Mouse (Mus musculus) liver, embryonic 14.5 days (tissue): Measurements from ENCODE around the gene Hnrnpa1. TPM values are rescaled to one million over a fixed set of nuclear protein-coding genes. Genes with fewer than 3 reads are reported as not detected.

Experiments
- ATAC-seq: fragments of 200-750 bp; cut with Nextera tagmentation; 2 replicates; pipeline ENCODE4 v1.8.0; 2017; ENCODE audit warnings: moderate number of reproducible peaks, mild to moderate bottlenecking, moderate library complexity; ENCODE audit not compliant: insufficient read depth
- DNase-seq, 3 experiments: peaks; one replicate each; pipeline ENCODE4 v3.0.0-alpha.2; 2012 to 2013; ENCODE audit warnings: low read depth in 3 of 3, low spot score in 3 of 3
- H3K27ac ChIP-seq: fragments of 300-500 bp; sonication (generic); 2 replicates; pipeline ENCODE4 v1.5.1; 2014; ENCODE audit warnings: moderate library complexity, mild to moderate bottlenecking, control low read depth, inconsistent platforms
- H3K27me3 ChIP-seq: fragments of 300-500 bp; sonication (generic); 2 replicates; pipeline ENCODE4 v1.6.1; 2014; ENCODE audit warnings: mild to moderate bottlenecking, low read length, moderate library complexity; ENCODE audit not compliant: control insufficient read depth, insufficient read depth
- H3K36me3 ChIP-seq: fragments of 300-500 bp; sonication (generic); replicated peaks from 2 replicates; pipeline ENCODE4 v1.6.1; 2014; ENCODE audit warnings: low read depth; ENCODE audit not compliant: control insufficient read depth, insufficient read depth
- H3K4me1 ChIP-seq, 2 experiments: fragments of 200-500 bp in 1 of 2; fragments of 300-500 bp in 1 of 2; sonication (generic) in 1 of 2; replicated peaks; 2 replicates each; pipeline ENCODE4 v1.6.1; 2012 to 2014; ENCODE audit warnings: antibody characterized with exemption in 1 of 2, inconsistent platforms in 1 of 2, low read length in 1 of 2; ENCODE audit not compliant: control insufficient read depth in 2 of 2, insufficient read depth in 2 of 2
- H3K4me2 ChIP-seq: fragments of 300-500 bp; sonication (generic); 2 replicates; pipeline ENCODE4 v1.6.1; 2014; ENCODE audit warnings: low read depth, mild to moderate bottlenecking, control low read depth, moderate library complexity
- H3K4me3 ChIP-seq, 2 experiments: fragments of 200-500 bp in 1 of 2; fragments of 300-500 bp in 1 of 2; sonication (generic) in 1 of 2; 2 replicates each; pipeline ENCODE4 v1.5.1; 2012 to 2014; ENCODE audit warnings: low read depth in 2 of 2, low read length in 2 of 2, mild to moderate bottlenecking in 2 of 2, control low read depth in 1 of 2, inconsistent platforms in 1 of 2, moderate library complexity in 1 of 2; ENCODE audit not compliant: insufficient read depth in 1 of 2
- H3K9ac ChIP-seq: fragments of 300-500 bp; sonication (generic); replicated peaks from 2 replicates; pipeline ENCODE4 v1.6.1; 2014; ENCODE audit warnings: mild to moderate bottlenecking, control low read depth, moderate library complexity
- H3K9me3 ChIP-seq: fragments of 300-500 bp; sonication (generic); 2 replicates; pipeline ENCODE4 v1.6.1; 2016; ENCODE audit warnings: low read length, mixed read lengths; ENCODE audit not compliant: control insufficient read depth
- CTCF ChIP-seq: IDR thresholded peaks from 2 replicates; pipeline ENCODE4 v1.5.1; 2016; ENCODE audit warnings: antibody characterized with exemption, low read depth, control low read depth
- EP300 ChIP-seq: IDR thresholded peaks from 2 replicates; pipeline ENCODE4 v1.6.1; 2016; ENCODE audit warnings: antibody characterized with exemption, low read depth
- WGBS: fragments of 180-500 bp; shearing (Covaris S2); extraction: QIAGEN DNeasy Blood & Tissue Kit; methylation state at CpG from one replicate; pipeline ENCODE4 v1.1.7; 2014; ENCODE audit not compliant: insufficient replicate concordance; 5-methylcytosine and 5-hydroxymethylcytosine counted together
- polyA plus RNA-seq, 2 experiments: library from polyadenylated mRNA; depleted of rRNA in 1 of 2; stranded (reverse) in 1 of 2; unstranded in 1 of 2; fragments of >200 nt; fragmentation: Nextera tagmentation in 1 of 2; extraction: Ambion mirVana in 1 of 2; gene quantifications; 2 replicates each; pipeline versions ENCODE4 v1.2.1 to v1.2.3; 2012 to 2014

The Hnrnpa1 gene
- polyA plus RNA-seq, 2 experiments: 240 to 510 TPM

DNA sequence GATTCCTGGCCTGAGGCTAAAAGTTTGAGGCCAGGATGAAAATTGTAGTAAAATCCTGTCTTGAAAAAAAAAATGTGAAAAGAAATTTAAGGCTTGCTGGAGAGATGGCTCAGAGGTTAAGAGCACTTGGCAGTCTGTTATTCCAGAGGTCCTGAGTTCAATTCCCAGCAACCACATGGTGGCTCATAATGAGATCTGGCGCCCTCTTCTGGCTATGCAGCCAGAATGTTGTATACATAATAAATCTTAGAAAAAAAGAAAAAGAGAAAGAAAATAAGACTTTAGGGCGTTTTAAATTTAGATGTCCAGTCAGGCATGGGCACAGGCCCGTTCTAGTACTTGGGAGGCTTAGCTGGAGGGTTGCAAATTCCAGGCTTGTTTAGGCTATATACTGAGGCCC lies 39.5 kb downstream of the Hnrnpa1 start:
- ATAC-seq (no peak), DNase-seq (peak in 1 of 3 experiments; percentile 46)
- Histone ChIP-seq H3K4me1 (peaks cover 17 to 35% of the 10 kb centered on the region in 2 experiments), H3K9me3 (no peaks in the 10 kb centered on the region), H3K4me3 (no peak overlapping the region), H3K36me3 (peaks cover 5% of the 10 kb centered on the region; the same call in 1 of the 2 replicates), H3K9ac (no peak overlapping the region), H3K4me2 (peak overlapping the region; percentile 41; the same call in 1 of the 2 replicates), H3K27ac (peak overlapping the region; percentile 46), H3K27me3 (no peaks in the 10 kb centered on the region)
- peak; percentile 73 for TF ChIP-seq CTCF
- no peak for TF ChIP-seq EP300
- 46% methylated on average over 3 of the region's 3 CpGs for WGBS

DNA sequence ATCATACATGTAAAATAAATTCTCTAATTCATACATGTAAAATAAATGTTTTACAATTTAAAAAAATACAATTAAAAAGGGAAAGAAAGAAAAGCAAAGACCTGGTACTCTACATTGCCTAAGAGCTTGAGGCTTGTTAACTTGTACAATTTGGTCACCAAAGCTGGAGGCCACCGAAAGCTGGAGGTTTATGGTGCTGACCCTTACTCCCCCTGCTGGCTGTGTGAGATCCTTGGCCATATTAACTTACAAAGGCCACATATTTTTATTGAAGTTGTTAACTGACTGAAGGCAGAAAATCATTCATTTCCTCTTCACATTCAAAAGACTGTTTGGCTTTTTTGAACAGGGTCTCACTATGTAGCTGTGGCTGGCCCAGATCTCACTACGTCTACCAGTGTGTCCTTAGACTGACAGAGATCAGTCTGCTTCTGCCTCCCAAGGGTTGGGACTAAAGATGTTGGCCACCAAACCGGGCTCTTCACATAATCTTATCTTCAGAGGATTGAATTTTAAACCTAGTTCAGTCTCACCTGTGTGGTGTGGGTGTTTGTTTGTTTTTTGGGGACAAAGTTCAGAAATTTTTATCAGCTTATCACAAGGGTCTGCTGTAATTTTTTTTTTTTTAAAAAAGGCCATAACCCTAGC lies 40.7 kb downstream of the Hnrnpa1 start:
- peak overlapping the region; percentile 41 for H3K4me2 ChIP-seq
- peak; percentile 61 to 62 (median 62) for DNase-seq
- TF ChIP-seq EP300: no peak
- TF ChIP-seq CTCF: peak; percentile 83
- H3K4me1 ChIP-seq: peaks cover 14 to 40% of the 10 kb centered on the region in 2 experiments
- H3K27me3 ChIP-seq: no peaks in the 10 kb centered on the region
- 27% methylated on average over 3 of the region's 3 CpGs for WGBS
- peak overlapping the region; percentile 62 for H3K27ac ChIP-seq
- H3K4me3 ChIP-seq: no peak overlapping the region
- H3K36me3 ChIP-seq: peaks cover 5% of the 10 kb centered on the region; the same call in 1 of the 2 replicates
- no peaks in the 10 kb centered on the region for H3K9me3 ChIP-seq
- peak; percentile 61; the same call in 1 of the 2 replicates for ATAC-seq
- peak overlapping the region; percentile 20 for H3K9ac ChIP-seq

DNA sequence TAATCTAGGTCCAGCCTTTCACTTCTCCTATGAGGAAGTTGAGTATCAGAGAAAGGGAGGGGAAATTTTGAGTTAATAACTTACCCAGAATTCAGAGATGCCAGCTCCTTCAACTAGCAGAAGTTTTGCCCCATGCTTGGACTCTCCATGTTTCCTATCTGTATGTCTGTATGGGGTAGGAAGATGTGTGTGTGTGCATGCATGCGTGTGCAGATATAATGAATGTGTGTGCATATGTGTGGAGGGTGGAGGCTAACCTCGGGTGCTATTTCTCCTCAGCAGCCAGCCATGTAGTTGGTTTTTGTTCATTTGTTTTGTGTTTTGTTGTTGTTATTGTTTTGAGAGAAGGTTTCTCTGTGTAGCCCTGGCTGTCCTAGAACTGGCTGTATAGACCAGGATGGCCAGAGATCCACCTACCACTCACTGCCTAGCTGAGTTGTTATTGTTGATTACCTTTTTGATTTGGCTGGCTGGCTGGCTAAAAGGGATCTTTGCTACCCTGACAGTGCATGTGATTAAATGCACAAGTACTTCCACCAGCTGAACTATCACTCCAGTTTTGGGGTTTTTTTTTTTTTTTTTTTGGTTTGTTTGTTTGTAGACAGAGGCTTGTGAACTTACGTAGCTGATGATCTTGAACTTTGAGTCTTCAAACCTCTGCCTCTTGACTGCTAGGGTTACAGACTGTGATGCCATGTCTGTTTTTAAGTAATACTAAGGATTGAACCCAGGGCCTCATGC lies 41.4 kb downstream of the Hnrnpa1 start:
- 75% methylated on average over 3 of the region's 3 CpGs for WGBS
- DNase-seq: no peak
- no peaks in the 10 kb centered on the region for H3K9me3 ChIP-seq
- H3K4me2 ChIP-seq: no peak overlapping the region
- no peak overlapping the region for H3K4me3 ChIP-seq
- ATAC-seq: no peak
- peaks cover 4% of the 10 kb centered on the region for H3K36me3 ChIP-seq
- TF ChIP-seq CTCF (no peak), EP300 (no peak)
- H3K27ac ChIP-seq: peak overlapping the region; percentile 62
- peaks cover 14 to 40% of the 10 kb centered on the region in 2 experiments for H3K4me1 ChIP-seq
- peak overlapping the region; percentile 20 for H3K9ac ChIP-seq
- H3K27me3 ChIP-seq: no peaks in the 10 kb centered on the region

DNA sequence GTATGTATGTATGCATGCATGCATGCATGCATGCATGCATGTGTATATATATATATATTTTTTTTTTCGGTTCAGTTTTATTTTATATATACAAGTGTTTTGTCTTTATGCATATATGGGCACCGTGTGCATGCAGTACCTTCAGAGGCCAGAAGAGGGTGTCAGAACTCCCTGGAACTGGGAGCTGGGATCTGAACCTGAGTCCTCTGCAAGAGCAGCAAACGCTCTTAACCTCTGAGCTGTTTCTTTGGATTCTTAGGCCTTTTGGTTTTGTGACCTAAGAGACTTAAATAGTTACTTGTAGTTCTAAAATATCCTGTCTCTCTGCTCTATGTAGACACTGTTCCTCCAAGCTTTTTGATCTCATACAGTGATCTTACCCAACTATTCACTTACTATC lies 43.8 kb downstream of the Hnrnpa1 start:
- Histone ChIP-seq H3K4me3 (no peak overlapping the region), H3K9ac (no peak overlapping the region), H3K4me2 (no peak overlapping the region), H3K9me3 (no peaks in the 10 kb centered on the region), H3K27ac (no peak overlapping the region), H3K36me3 (peaks cover 12% of the 10 kb centered on the region), H3K4me1 (peaks cover 14 to 28% of the 10 kb centered on the region in 2 experiments), H3K27me3 (no peaks in the 10 kb centered on the region)
- WGBS: 64% methylated on average over 3 of the region's 3 CpGs
- no peak for ATAC-seq
- TF ChIP-seq CTCF (peak; percentile 74), EP300 (no peak)
- no peak for DNase-seq

DNA sequence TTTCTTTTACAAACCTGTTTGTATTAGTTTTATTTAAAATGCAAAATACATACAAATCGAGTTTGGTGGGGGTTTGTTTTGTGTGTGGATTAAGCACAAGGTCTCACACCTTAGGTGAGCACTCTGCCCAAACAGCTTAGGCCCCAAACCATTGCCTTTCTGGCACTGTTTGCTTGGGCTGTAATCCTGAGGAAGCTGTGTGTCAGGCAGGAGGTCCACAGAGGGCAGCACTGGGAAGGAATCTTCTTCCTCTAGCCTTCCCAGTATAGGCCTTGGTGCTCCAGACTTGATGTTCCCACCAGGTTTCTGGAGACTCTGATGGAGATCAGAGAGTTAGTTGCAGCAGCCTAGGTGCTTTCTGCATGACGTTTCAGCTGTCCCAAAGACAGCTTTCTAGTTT lies 44.4 kb downstream of the Hnrnpa1 start:
- WGBS: 41% methylated on average over 2 of the region's 2 CpGs

More for the DNA sequence above, 44.4 kb downstream of the Hnrnpa1 start:
- TF ChIP-seq EP300: no peak
- peak; percentile 23; the same call in 1 of the 2 replicates for TF ChIP-seq CTCF
- no peak overlapping the region for H3K4me2 ChIP-seq
- peaks cover 17% of the 10 kb centered on the region for H3K36me3 ChIP-seq
- ATAC-seq: no peak
- H3K27me3 ChIP-seq: no peaks in the 10 kb centered on the region
- no peak overlapping the region for H3K4me3 ChIP-seq
- H3K9ac ChIP-seq: no peak overlapping the region
- peaks cover 14 to 25% of the 10 kb centered on the region in 2 experiments for H3K4me1 ChIP-seq
- H3K27ac ChIP-seq: no peak overlapping the region
- no peak for DNase-seq
- H3K9me3 ChIP-seq: no peaks in the 10 kb centered on the region
